Mouse (Mus musculus) MEL (cell line): Measurements from ENCODE around the gene Gm20388. TPM values are rescaled to one million over a fixed set of nuclear protein-coding genes. Genes with fewer than 3 reads are reported as not detected.

Source experiments
- DNase-seq: peaks from one replicate; pipeline ENCODE4 v3.0.0; 2011; ENCODE audit warnings: low read depth, low spot score
- H3K27ac ChIP-seq: 2 replicates; pipeline ENCODE4 v1.5.1; 2012; ENCODE audit warnings: low read depth, mild to moderate bottlenecking, control low read depth, low read length, moderate library complexity; ENCODE audit not compliant: control insufficient read depth
- H3K27me3 ChIP-seq, 2 experiments: fragments of 150-350 bp in 1 of 2; sonication (generic) in 1 of 2; 2 replicates each; pipeline ENCODE4 v1.6.1; 2012; ENCODE audit warnings: low read length in 2 of 2, mild to moderate bottlenecking in 2 of 2, improper control_type of control experiment in 1 of 2, moderate library complexity in 1 of 2; ENCODE audit not compliant: insufficient read depth in 2 of 2, control insufficient read depth in 1 of 2
- H3K36me3 ChIP-seq, 2 experiments: 2 replicates each; pipeline ENCODE4 v1.6.1; 2012 to 2014; ENCODE audit warnings: low read length in 2 of 2, improper control_type of control experiment in 1 of 2, inconsistent platforms in 1 of 2, mild to moderate bottlenecking in 1 of 2; ENCODE audit not compliant: insufficient read depth in 2 of 2, control insufficient read depth in 1 of 2
- H3K4me1 ChIP-seq, 2 experiments: fragments of 150-350 bp in 1 of 2; sonication (generic) in 1 of 2; 2 replicates each; pipeline ENCODE4 v1.6.1; 2012; ENCODE audit warnings: low read length in 2 of 2, improper control_type of control experiment in 1 of 2, mild to moderate bottlenecking in 1 of 2; ENCODE audit not compliant: insufficient read depth in 2 of 2, control insufficient read depth in 1 of 2
- H3K4me3 ChIP-seq, 2 experiments: fragments of 150-350 bp in 1 of 2; sonication (generic) in 1 of 2; 2 replicates each; pipeline ENCODE4 v1.5.1; 2012; ENCODE audit warnings: low read depth in 2 of 2, low read length in 2 of 2, mild to moderate bottlenecking in 2 of 2, moderate library complexity in 2 of 2, control low read depth in 1 of 2, improper control_type of control experiment in 1 of 2; ENCODE audit not compliant: control insufficient read depth in 1 of 2, insufficient read depth in 1 of 2
- H3K79me2 ChIP-seq: 2 replicates; pipeline ENCODE4 v1.6.1; 2012; ENCODE audit warnings: mild to moderate bottlenecking, low read length, moderate library complexity; ENCODE audit not compliant: control insufficient read depth, poor library complexity, insufficient read depth
- H3K9ac ChIP-seq: 2 replicates; pipeline ENCODE4 v1.6.1; 2012; ENCODE audit warnings: low read depth, mild to moderate bottlenecking, control low read depth, low read length, moderate library complexity; ENCODE audit not compliant: control insufficient read depth, poor library complexity, severe bottlenecking
- H3K9me3 ChIP-seq: fragments of 150-350 bp; sonication (generic); replicated peaks from 2 replicates; pipeline ENCODE4 v1.6.1; 2012; ENCODE audit warnings: mild to moderate bottlenecking, low read length, improper control_type of control experiment, moderate library complexity; ENCODE audit not compliant: insufficient read depth
- BHLHE40 ChIP-seq: IDR thresholded peaks from 2 replicates; pipeline ENCODE4 v1.6.1; 2012; ENCODE audit warnings: low read depth, mild to moderate bottlenecking, inconsistent platforms, low read length, improper control_type of control experiment, borderline replicate concordance
- CHD1 ChIP-seq: IDR thresholded peaks from 2 replicates; pipeline ENCODE4 v1.6.1; 2012; ENCODE audit warnings: low read depth, mild to moderate bottlenecking, inconsistent platforms, low read length, improper control_type of control experiment
- CHD2 ChIP-seq: IDR thresholded peaks from 2 replicates; pipeline ENCODE4 v1.6.1; 2011; ENCODE audit warnings: low read length, improper control_type of control experiment
- CTCF ChIP-seq, 3 experiments: IDR thresholded peaks in 2 of 3; conservative IDR thresholded peaks in 1 of 3; 2 replicates each; pipeline ENCODE4 v1.5.1; 2011 to 2012; ENCODE audit warnings: low read length in 3 of 3, low read depth in 2 of 3, mild to moderate bottlenecking in 2 of 3, improper control_type of control experiment in 1 of 3, inconsistent platforms in 1 of 3, mixed read lengths in 1 of 3, moderate library complexity in 1 of 3; ENCODE audit not compliant: control insufficient read depth in 1 of 3, insufficient read depth in 1 of 3, poor library complexity in 1 of 3, severe bottlenecking in 1 of 3
- EP300 ChIP-seq, 2 experiments: IDR thresholded peaks; 2 replicates each; pipeline ENCODE4 v1.6.1; 2011; ENCODE audit warnings: improper control_type of control experiment in 2 of 2, low read length in 2 of 2, low read depth in 1 of 2, mild to moderate bottlenecking in 1 of 2
- ETS1 ChIP-seq: IDR thresholded peaks from 2 replicates; pipeline ENCODE4 v1.6.1; 2012; ENCODE audit warnings: low read depth, mild to moderate bottlenecking, inconsistent platforms, low read length, improper control_type of control experiment, moderate library complexity
- GATA1 ChIP-seq: IDR thresholded peaks from 2 replicates; pipeline ENCODE4 v1.6.1; 2011; ENCODE audit warnings: low read depth, low read length, improper control_type of control experiment
- HCFC1 ChIP-seq: IDR thresholded peaks from 2 replicates; pipeline ENCODE4 v1.6.1; 2012; ENCODE audit warnings: low read depth, mild to moderate bottlenecking, inconsistent platforms, low read length, improper control_type of control experiment, moderate library complexity
- KAT2A ChIP-seq: conservative IDR thresholded peaks from 2 replicates; pipeline ENCODE4 v1.6.1; 2012; ENCODE audit warnings: low read depth, low read length, improper control_type of control experiment, inconsistent platforms
- MAFK ChIP-seq: IDR thresholded peaks from 2 replicates; pipeline ENCODE4 v1.6.1; 2011; ENCODE audit warnings: low read depth, mild to moderate bottlenecking, low read length, improper control_type of control experiment, borderline replicate concordance
- MAX ChIP-seq: IDR thresholded peaks from 2 replicates; pipeline ENCODE4 v1.6.1; 2011; ENCODE audit warnings: low read length, improper control_type of control experiment
- MXI1 ChIP-seq: IDR thresholded peaks from 2 replicates; pipeline ENCODE4 v1.6.1; 2011; ENCODE audit warnings: mild to moderate bottlenecking, low read depth, low read length, improper control_type of control experiment
- MYB ChIP-seq: IDR thresholded peaks from 2 replicates; pipeline ENCODE4 v1.6.1; 2011; ENCODE audit warnings: mild to moderate bottlenecking, low read depth, low read length, improper control_type of control experiment
- NELFE ChIP-seq: IDR thresholded peaks from 2 replicates; pipeline ENCODE4 v1.6.1; 2011; ENCODE audit warnings: low read depth, low read length, improper control_type of control experiment
- NRF1 ChIP-seq: IDR thresholded peaks from 2 replicates; pipeline ENCODE4 v1.6.1; 2014; ENCODE audit warnings: low read depth, mild to moderate bottlenecking, inconsistent platforms, low read length, improper control_type of control experiment, moderate library complexity; ENCODE audit not compliant: poor library complexity, insufficient read depth, severe bottlenecking
- POLR2AphosphoS5 ChIP-seq: IDR thresholded peaks from 2 replicates; pipeline ENCODE4 v1.6.1; 2012; ENCODE audit warnings: low read depth, borderline replicate concordance, mild to moderate bottlenecking, inconsistent platforms, low read length, moderate library complexity, mixed read lengths
- RAD21 ChIP-seq: IDR thresholded peaks from 2 replicates; pipeline ENCODE4 v1.6.1; 2011; ENCODE audit warnings: mild to moderate bottlenecking, low read depth, low read length, improper control_type of control experiment
- SMC3 ChIP-seq: IDR thresholded peaks from 2 replicates; pipeline ENCODE4 v1.6.1; 2011; ENCODE audit warnings: low read depth, low read length, improper control_type of control experiment
- TAL1 ChIP-seq: IDR thresholded peaks from 2 replicates; pipeline ENCODE4 v1.6.1; 2012; ENCODE audit warnings: mild to moderate bottlenecking, inconsistent platforms, low read length, moderate library complexity, mixed read lengths
- USF1 ChIP-seq: IDR thresholded peaks from 2 replicates; pipeline ENCODE4 v1.6.1; 2014; ENCODE audit warnings: low read depth, mild to moderate bottlenecking, inconsistent platforms, low read length, improper control_type of control experiment, moderate library complexity
- USF2 ChIP-seq, 2 experiments: IDR thresholded peaks; 2 replicates each; pipeline ENCODE4 v1.6.1; 2011 to 2012; ENCODE audit warnings: improper control_type of control experiment in 2 of 2, low read length in 2 of 2, borderline replicate concordance in 1 of 2, inconsistent platforms in 1 of 2, low read depth in 1 of 2, mild to moderate bottlenecking in 1 of 2; ENCODE audit not compliant: insufficient read depth in 1 of 2
- polyA plus RNA-seq, 2 experiments: library from polyadenylated mRNA; stranded (reverse) in 1 of 2; unstranded in 1 of 2; fragments of >175 nt in 1 of 2; fragments of >200 nt in 1 of 2; gene quantifications; 2 replicates each; pipeline versions ENCODE4 v1.2.1 to v1.2.4; 2012; ENCODE audit warnings: low replicate concordance in 2 of 2, low read depth in 1 of 2; ENCODE audit not compliant: insufficient read length in 2 of 2, insufficient read depth in 1 of 2, missing spikeins in 1 of 2
- total RNA-seq: library from RNA; depleted of rRNA; stranded (reverse); fragments of 300-350 nt; gene quantifications from 2 replicates; pipeline ENCODE4 v1.2.3, GENCODE M21; 2012

Gm20388 gene
- total and polyA plus RNA-seq, 3 experiments: 11.1 to 17.8 TPM; not detected in 1

DNA sequence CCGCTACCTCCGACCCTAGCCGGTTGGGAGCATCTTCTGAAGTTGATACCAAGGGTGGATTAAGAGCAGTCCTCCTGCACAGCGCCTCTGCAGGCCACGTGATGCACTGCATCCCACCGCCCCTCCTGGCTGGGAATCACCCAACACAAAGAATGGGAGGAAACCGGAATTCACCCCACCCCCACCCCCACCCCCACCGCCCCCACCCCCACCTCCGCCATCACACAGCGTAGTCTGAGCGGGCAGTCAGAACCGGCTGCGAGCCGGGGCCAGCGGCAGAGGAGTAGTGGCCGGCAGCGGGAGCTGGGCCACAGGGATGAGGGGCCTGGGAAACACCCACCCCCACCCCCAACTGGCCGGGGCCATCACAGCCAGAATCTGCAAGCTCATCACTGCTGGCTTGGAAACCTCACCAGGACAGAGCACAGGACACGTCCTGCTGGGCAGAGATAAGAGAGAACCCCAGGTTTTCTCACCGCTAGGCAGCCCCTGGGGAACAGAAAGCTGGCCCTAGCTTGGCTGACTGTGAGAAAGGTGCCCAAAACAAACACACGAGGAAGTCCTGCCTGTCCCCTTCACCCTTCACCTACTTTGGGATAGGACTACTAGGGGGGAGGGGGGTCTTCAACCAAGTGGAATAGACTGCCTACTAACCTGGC, 1472.1 kb downstream of the Gm20388 start:
- no peaks in the 10 kb centered on the region for H3K27me3 ChIP-seq
- no peak overlapping the region for H3K9ac ChIP-seq
- DNase-seq: no peak
- H3K79me2 ChIP-seq: no peaks in the 10 kb centered on the region
- no peaks in the 10 kb centered on the region for H3K36me3 ChIP-seq
- H3K4me3 ChIP-seq: no peak overlapping the region
- H3K9me3 ChIP-seq: no peaks in the 10 kb centered on the region
- TF ChIP-seq MAX (no peak), RAD21 (no peak), CTCF (IDR thresholded peaks at IDR 0.05 in 2 of 3, conservative IDR thresholded peaks at IDR 0.05 in 1 of 3; ENCODE audit: control insufficient read depth in 1 of 3, insufficient read depth in 1 of 3, low read depth in 2 of 3, low read length in 3 of 3, poor library complexity in 1 of 3, severe bottlenecking in 1 of 3) (0 out of 6 replicates have a peak, but pooled peaks of 1 of the 3 experiments have one; percentile 18)
- no peaks in the 10 kb centered on the region for H3K4me1 ChIP-seq
- H3K27ac ChIP-seq: no peak overlapping the region

DNA sequence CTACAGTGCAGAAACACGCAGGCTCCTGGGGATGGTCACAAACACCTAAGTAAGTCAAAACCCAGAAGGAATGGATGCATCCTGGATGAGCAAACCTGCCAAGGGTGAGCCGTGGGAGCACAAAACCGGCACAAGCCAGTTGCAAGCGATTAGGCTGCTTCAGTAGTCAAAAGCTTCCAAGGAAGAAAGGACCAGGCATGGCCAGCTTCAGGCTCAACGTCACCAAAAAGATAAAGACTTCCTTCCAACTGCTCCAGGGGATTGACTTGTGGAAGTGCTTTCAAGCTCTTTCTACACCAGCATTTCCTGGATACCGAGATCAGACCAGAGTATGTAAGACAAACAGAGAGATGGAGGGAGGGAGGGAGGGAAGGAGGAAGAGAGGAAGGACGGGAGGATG, 1474.9 kb downstream of the Gm20388 start:
- no peaks in the 10 kb centered on the region for H3K27me3 ChIP-seq
- no peaks in the 10 kb centered on the region for H3K9me3 ChIP-seq
- no peak for DNase-seq
- no peaks in the 10 kb centered on the region for H3K36me3 ChIP-seq
- no peak for TF ChIP-seq USF2 (IDR thresholded peaks at IDR 0.05; ENCODE audit: borderline replicate concordance in 1 of 2, insufficient read depth in 1 of 2, low read depth in 1 of 2, low read length in 2 of 2)
- TF ChIP-seq EP300 (IDR thresholded peaks at IDR 0.05; ENCODE audit: low read depth in 1 of 2, low read length in 2 of 2): no peak
- TF ChIP-seq MXI1: no peak
- TF ChIP-seq MAFK: no peak
- H3K79me2 ChIP-seq: no peaks in the 10 kb centered on the region
- no peaks in the 10 kb centered on the region for H3K4me1 ChIP-seq
- H3K9ac ChIP-seq: no peak overlapping the region
- no peak overlapping the region for H3K27ac ChIP-seq
- no peak overlapping the region for H3K4me3 ChIP-seq

DNA sequence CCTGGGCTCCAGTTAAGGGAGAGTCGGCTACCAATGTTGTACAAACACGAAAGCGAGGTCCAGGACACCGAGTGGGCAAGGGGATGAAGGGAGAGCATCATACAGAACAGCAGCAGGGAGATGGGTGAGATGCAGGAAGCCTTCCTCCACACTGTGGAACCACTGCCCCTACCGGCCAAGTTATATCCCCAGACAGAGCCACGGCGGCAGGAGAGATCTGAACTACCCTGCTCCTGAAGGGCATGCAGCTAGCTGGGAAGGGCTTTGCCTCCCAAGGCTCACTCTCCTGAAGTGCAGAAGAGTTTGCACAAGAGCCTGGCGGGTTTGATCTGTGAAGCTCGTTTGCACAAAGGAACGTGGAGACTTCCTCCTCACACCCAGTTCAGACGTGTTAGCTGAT, 1480.0 kb downstream of the Gm20388 start:
- Histone ChIP-seq H3K36me3 (no peaks in the 10 kb centered on the region), H3K9me3 (no peaks in the 10 kb centered on the region), H3K79me2 (no peaks in the 10 kb centered on the region), H3K27me3 (no peaks in the 10 kb centered on the region), H3K4me1 (no peaks in the 10 kb centered on the region), H3K9ac (no peak overlapping the region), H3K4me3 (no peak overlapping the region), H3K27ac (no peak overlapping the region)
- DNase-seq: no peak
- no peak for TF ChIP-seq ETS1
- TF ChIP-seq CTCF (IDR thresholded peaks at IDR 0.05 in 2 of 3, conservative IDR thresholded peaks at IDR 0.05 in 1 of 3; ENCODE audit: control insufficient read depth in 1 of 3, insufficient read depth in 1 of 3, low read depth in 2 of 3, low read length in 3 of 3, poor library complexity in 1 of 3, severe bottlenecking in 1 of 3): no peak
- TF ChIP-seq MYB: no peak
- no peak for TF ChIP-seq POLR2AphosphoS5
- no peak for TF ChIP-seq NRF1
- TF ChIP-seq KAT2A: no peak
- TF ChIP-seq NELFE: no peak
- no peak for TF ChIP-seq CHD2
- no peak for TF ChIP-seq BHLHE40
- TF ChIP-seq GATA1: no peak
- no peak for TF ChIP-seq SMC3
- TF ChIP-seq TAL1: no peak
- TF ChIP-seq MAFK: no peak
- TF ChIP-seq USF1: no peak
- TF ChIP-seq CHD1: no peak
- TF ChIP-seq USF2 (IDR thresholded peaks at IDR 0.05; ENCODE audit: borderline replicate concordance in 1 of 2, insufficient read depth in 1 of 2, low read depth in 1 of 2, low read length in 2 of 2): no peak
- no peak for TF ChIP-seq HCFC1
- TF ChIP-seq EP300 (IDR thresholded peaks at IDR 0.05; ENCODE audit: low read depth in 1 of 2, low read length in 2 of 2): no peak
- TF ChIP-seq, all 39 proteins: peak for 0
